Mouse (Mus musculus) forebrain, embryonic 13.5 days (tissue): Measurements from ENCODE around the gene Gid8. TPM values are rescaled to one million over a fixed set of nuclear protein-coding genes. Genes with fewer than 3 reads are reported as not detected.

Source experiments
- ATAC-seq: fragments of 200-750 bp; cut with Nextera tagmentation; 2 replicates; pipeline ENCODE4 v1.8.0; 2017
- H3K27ac ChIP-seq: fragments of 300-500 bp; sonication (generic); 2 replicates; pipeline ENCODE4 v1.5.1; 2015; ENCODE audit warnings: inconsistent platforms, mild to moderate bottlenecking, moderate library complexity
- H3K27me3 ChIP-seq: fragments of 300-500 bp; sonication (generic); 2 replicates; pipeline ENCODE4 v1.6.1; 2015; ENCODE audit warnings: mild to moderate bottlenecking, inconsistent platforms
- H3K36me3 ChIP-seq: fragments of 300-500 bp; sonication (generic); 2 replicates; pipeline ENCODE4 v1.6.1; 2015; ENCODE audit warnings: mild to moderate bottlenecking, inconsistent platforms; ENCODE audit not compliant: poor library complexity, severe bottlenecking
- H3K4me1 ChIP-seq: fragments of 300-500 bp; sonication (generic); 2 replicates; pipeline ENCODE4 v1.6.1; 2015; ENCODE audit warnings: inconsistent platforms
- H3K4me2 ChIP-seq: fragments of 300-500 bp; sonication (generic); 2 replicates; pipeline ENCODE4 v1.6.1; 2015; ENCODE audit warnings: inconsistent platforms, mild to moderate bottlenecking, moderate library complexity
- H3K4me3 ChIP-seq: fragments of 300-500 bp; sonication (generic); 2 replicates; pipeline ENCODE4 v1.5.1; 2015; ENCODE audit warnings: mild to moderate bottlenecking, inconsistent platforms
- H3K9ac ChIP-seq: fragments of 300-500 bp; sonication (generic); 2 replicates; pipeline ENCODE4 v1.6.1; 2015; ENCODE audit warnings: mild to moderate bottlenecking, inconsistent platforms
- H3K9me3 ChIP-seq: fragments of 300-500 bp; sonication (generic); replicated peaks from 2 replicates; pipeline ENCODE4 v1.6.1; 2016; ENCODE audit warnings: inconsistent platforms
- WGBS: fragments of 180-500 bp; shearing (Covaris S2); methylation state at CpG from one replicate; pipeline ENCODE4 v1.1.7; 2015; 5-methylcytosine and 5-hydroxymethylcytosine counted together
- polyA plus RNA-seq: library from polyadenylated mRNA; unstranded; fragments of >200 nt; fragmentation: Nextera tagmentation; extraction: Ambion mirVana; gene quantifications from 2 replicates; pipeline ENCODE4 v1.2.1, GENCODE M21; 2015

Gid8 gene
- polyA plus RNA-seq, 1 experiment from 2014 or later = 55.3 TPM

- WGBS = 80% methylated on average over 7 of the region's 7 CpGs
- Histone ChIP-seq H3K27ac (no peak overlapping the region), H3K27me3 (peaks cover 3% of the 10 kb centered on the region; the same call in 1 of the 2 replicates), H3K4me3 (no peak overlapping the region), H3K4me2 (no peak overlapping the region), H3K9me3 (no peaks in the 10 kb centered on the region), H3K4me1 (no peaks in the 10 kb centered on the region), H3K9ac (no peak overlapping the region), H3K36me3 (no peaks in the 10 kb centered on the region)
- no peak for ATAC-seq
Measured at GRCm38 (mm10) chr2:180735232-180735631, 25.3 kb downstream of the Gid8 start.

- Histone ChIP-seq H3K9me3 (no peaks in the 10 kb centered on the region), H3K4me1 (no peaks in the 10 kb centered on the region), H3K4me2 (no peak overlapping the region), H3K27me3 (peaks cover 8% of the 10 kb centered on the region; the same call in 1 of the 2 replicates), H3K4me3 (no peak overlapping the region), H3K9ac (no peak overlapping the region), H3K27ac (no peak overlapping the region), H3K36me3 (no peaks in the 10 kb centered on the region)
- WGBS = 75% methylated on average over 2 of the region's 2 CpGs
- no peak for ATAC-seq
Measured at GRCm38 (mm10) chr2:180737984-180738383, 28.1 kb downstream of the Gid8 start.

- Histone ChIP-seq H3K4me1 (no peaks in the 10 kb centered on the region), H3K36me3 (no peaks in the 10 kb centered on the region)
- WGBS = 24% methylated on average over 3 of the region's 3 CpGs
Measured at GRCm38 (mm10) chr2:180740349-180740748, 30.4 kb downstream of the Gid8 start.

GRCm38 (mm10) chr2:180741421-180741820 lies 31.5 kb downstream of the Gid8 start:
- Histone ChIP-seq H3K9me3 (no peaks in the 10 kb centered on the region), H3K4me2 (no peak overlapping the region), H3K4me3 (no peak overlapping the region), H3K27me3 (peaks cover 4% of the 10 kb centered on the region; the same call in 1 of the 2 replicates), H3K4me1 (peaks cover 4% of the 10 kb centered on the region; the same call in 1 of the 2 replicates), H3K27ac (no peak overlapping the region), H3K9ac (no peak overlapping the region), H3K36me3 (no peaks in the 10 kb centered on the region)
- ATAC-seq = no peak
- WGBS = 85% methylated on average over 7 of the region's 7 CpGs

More at GRCm38 (mm10) chr2:180740349-180740748, 30.4 kb downstream of the Gid8 start:
- H3K9me3 ChIP-seq = no peaks in the 10 kb centered on the region
- H3K4me3 ChIP-seq = no peak overlapping the region
- no peak overlapping the region for H3K4me2 ChIP-seq
- H3K9ac ChIP-seq = no peak overlapping the region
- H3K27ac ChIP-seq = no peak overlapping the region
- peaks cover 4% of the 10 kb centered on the region; the same call in 1 of the 2 replicates for H3K27me3 ChIP-seq
- no peak for ATAC-seq

GRCm38 (mm10) chr2:180742820-180743219 lies 32.9 kb downstream of the Gid8 start:
- Histone ChIP-seq H3K27ac (no peak overlapping the region), H3K4me1 (peaks cover 11% of the 10 kb centered on the region), H3K27me3 (peaks cover 4% of the 10 kb centered on the region; the same call in 1 of the 2 replicates), H3K9ac (no peak overlapping the region), H3K4me2 (no peak overlapping the region), H3K36me3 (no peaks in the 10 kb centered on the region), H3K4me3 (no peak overlapping the region), H3K9me3 (no peaks in the 10 kb centered on the region)
- ATAC-seq = no peak
- 81% methylated on average over 6 of the region's 6 CpGs for WGBS

GRCm38 (mm10) chr2:180743321-180743720 lies 33.4 kb downstream of the Gid8 start:
- H3K4me3 ChIP-seq = no peak overlapping the region
- no peak overlapping the region for H3K27ac ChIP-seq
- peaks cover 7% of the 10 kb centered on the region; the same call in 1 of the 2 replicates for H3K27me3 ChIP-seq
- no peaks in the 10 kb centered on the region for H3K9me3 ChIP-seq
- no peak overlapping the region for H3K4me2 ChIP-seq
- H3K9ac ChIP-seq = no peak overlapping the region
- no peak for ATAC-seq
- 97% methylated on average over 2 of the region's 2 CpGs for WGBS
- no peaks in the 10 kb centered on the region for H3K36me3 ChIP-seq
- H3K4me1 ChIP-seq = peaks cover 11% of the 10 kb centered on the region

GRCm38 (mm10) chr2:180745248-180745927 lies 35.5 kb downstream of the Gid8 start:
- Histone ChIP-seq H3K9me3 (no peaks in the 10 kb centered on the region), H3K4me3 (no peak overlapping the region), H3K9ac (no peak overlapping the region), H3K27ac (no peak overlapping the region), H3K27me3 (peaks cover 21% of the 10 kb centered on the region), H3K4me1 (peaks cover 11% of the 10 kb centered on the region), H3K4me2 (no peak overlapping the region), H3K36me3 (no peaks in the 10 kb centered on the region)
- peak; percentile 70 for ATAC-seq
- 36% methylated on average over 17 of the region's 17 CpGs for WGBS

GRCm38 (mm10) chr2:180746569-180747192 lies 36.8 kb downstream of the Gid8 start:
- H3K27ac ChIP-seq = no peak overlapping the region
- peaks cover 19% of the 10 kb centered on the region for H3K27me3 ChIP-seq
- H3K9ac ChIP-seq = no peak overlapping the region
- H3K4me3 ChIP-seq = no peak overlapping the region
- H3K4me1 ChIP-seq = peaks cover 11% of the 10 kb centered on the region
- no peak for ATAC-seq
- H3K4me2 ChIP-seq = no peak overlapping the region
- 11% methylated on average over 5 of the region's 5 CpGs for WGBS
- no peaks in the 10 kb centered on the region for H3K9me3 ChIP-seq
- no peaks in the 10 kb centered on the region for H3K36me3 ChIP-seq

- H3K27ac ChIP-seq = no peak overlapping the region
- no peaks in the 10 kb centered on the region for H3K36me3 ChIP-seq
- no peak overlapping the region for H3K9ac ChIP-seq
- no peak overlapping the region for H3K4me2 ChIP-seq
- H3K4me3 ChIP-seq = no peak overlapping the region
- no peak for ATAC-seq
- peaks cover 11% of the 10 kb centered on the region for H3K4me1 ChIP-seq
- H3K9me3 ChIP-seq = no peaks in the 10 kb centered on the region
- H3K27me3 ChIP-seq = peaks cover 33% of the 10 kb centered on the region
- 66% methylated on average over 5 of the region's 5 CpGs for WGBS
Measured at GRCm38 (mm10) chr2:180748904-180749303, 39.0 kb downstream of the Gid8 start.

GRCm38 (mm10) chr2:180754976-180755688 lies 45.2 kb downstream of the Gid8 start:
- H3K4me3 ChIP-seq = no peak overlapping the region
- H3K9me3 ChIP-seq = no peaks in the 10 kb centered on the region
- H3K36me3 ChIP-seq = no peaks in the 10 kb centered on the region
- H3K9ac ChIP-seq = no peak overlapping the region
- 54% methylated on average over 5 of the region's 5 CpGs for WGBS
- H3K4me2 ChIP-seq = no peak overlapping the region
- H3K27ac ChIP-seq = no peak overlapping the region
- H3K27me3 ChIP-seq = peaks cover 47% of the 10 kb centered on the region
- peaks cover 16% of the 10 kb centered on the region; the same call in 1 of the 2 replicates for H3K4me1 ChIP-seq
- ATAC-seq = no peak

GRCm38 (mm10) chr2:180755896-180756295 lies 46.0 kb downstream of the Gid8 start:
- WGBS = 5% methylated on average over 8 of the region's 8 CpGs
- ATAC-seq = no peak
- Histone ChIP-seq H3K4me3 (no peak overlapping the region), H3K27ac (no peak overlapping the region), H3K9ac (no peak overlapping the region), H3K9me3 (no peaks in the 10 kb centered on the region), H3K4me2 (no peak overlapping the region), H3K36me3 (no peaks in the 10 kb centered on the region), H3K4me1 (peaks cover 16% of the 10 kb centered on the region; the same call in 1 of the 2 replicates), H3K27me3 (peaks cover 49% of the 10 kb centered on the region)

- no peak overlapping the region for H3K27ac ChIP-seq
- peaks cover 56% of the 10 kb centered on the region for H3K27me3 ChIP-seq
- peaks cover 16% of the 10 kb centered on the region; the same call in 1 of the 2 replicates for H3K4me1 ChIP-seq
- H3K36me3 ChIP-seq = no peaks in the 10 kb centered on the region
- no peaks in the 10 kb centered on the region for H3K9me3 ChIP-seq
- WGBS = 26% methylated on average over 2 of the region's 2 CpGs
- no peak overlapping the region for H3K4me3 ChIP-seq
- ATAC-seq = no peak
- H3K4me2 ChIP-seq = no peak overlapping the region
- H3K9ac ChIP-seq = no peak overlapping the region
Measured at GRCm38 (mm10) chr2:180756786-180757185, 46.9 kb downstream of the Gid8 start.
